Mouse (Mus musculus) megakaryocyte-erythroid progenitor cell, adult 5-6 weeks (primary cell): ENCODE results near the gene Gm3250. TPM values are rescaled to one million over a fixed set of nuclear protein-coding genes. Genes with fewer than 3 reads are reported as not detected.
"Not testable (repeated sequence)": the region's sequence is repeated elsewhere in the genome, so short reads cannot be mapped to it uniquely, and the experiment has no call there.

Source experiments
- ATAC-seq: replicated peaks from 2 replicates; pipeline ENCODE4 v1.8.0; 2016; ENCODE audit warnings: mild to moderate bottlenecking, inconsistent platforms; ENCODE audit not compliant: severe bottlenecking, poor library complexity, low FRiP score, low TSS enrichment
- total RNA-seq, 2 experiments: library from RNA; stranded (forward) in 1 of 2; stranded (reverse) in 1 of 2; fragments of 200-1000, 215-1000 nt in 1 of 2; fragments of >200 nt in 1 of 2; fragmentation: Nextera tagmentation in 1 of 2; gene quantifications; 2 replicates each; pipeline ENCODE4 v1.2.3; 2014 to 2017

Gene Gm3250
- total RNA-seq, 2 experiments from 2014 or later: not detected

- no peak for ATAC-seq
Measured at GRCm38 (mm10) chr10:77753448-77753847, 28.9 kb downstream of the Gm3250 start.

DNA sequence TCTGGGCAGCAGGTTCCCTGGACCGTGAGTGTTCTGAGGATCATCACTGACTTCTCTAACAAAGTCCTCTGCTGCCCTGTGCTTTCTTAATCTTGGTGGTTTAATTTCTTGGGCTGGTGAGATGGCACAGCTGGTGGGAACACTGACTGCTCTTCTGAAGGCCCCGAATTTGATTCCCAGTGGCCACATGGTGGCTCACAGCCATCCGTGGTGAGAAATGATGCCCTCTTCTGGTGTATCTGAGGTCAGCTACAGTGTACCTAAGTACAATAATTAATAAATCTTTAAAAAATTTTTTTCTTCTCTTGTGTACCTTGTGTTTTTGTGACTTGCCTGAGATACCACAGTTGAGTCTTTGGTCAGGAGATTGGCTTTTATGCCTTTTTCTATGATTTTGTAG, 30.0 kb downstream of the Gm3250 start:
- not testable (repeated sequence) for ATAC-seq

- not testable (repeated sequence) for ATAC-seq
Measured at GRCm38 (mm10) chr10:77751254-77751653, 31.1 kb downstream of the Gm3250 start, which contains the start of gene Gm9736. Gm9736 (minus strand) TSS chr10:77751354.

- ATAC-seq: not testable (repeated sequence)
Measured at GRCm38 (mm10) chr10:77750686-77751085, 31.7 kb downstream of the Gm3250 start.

DNA sequence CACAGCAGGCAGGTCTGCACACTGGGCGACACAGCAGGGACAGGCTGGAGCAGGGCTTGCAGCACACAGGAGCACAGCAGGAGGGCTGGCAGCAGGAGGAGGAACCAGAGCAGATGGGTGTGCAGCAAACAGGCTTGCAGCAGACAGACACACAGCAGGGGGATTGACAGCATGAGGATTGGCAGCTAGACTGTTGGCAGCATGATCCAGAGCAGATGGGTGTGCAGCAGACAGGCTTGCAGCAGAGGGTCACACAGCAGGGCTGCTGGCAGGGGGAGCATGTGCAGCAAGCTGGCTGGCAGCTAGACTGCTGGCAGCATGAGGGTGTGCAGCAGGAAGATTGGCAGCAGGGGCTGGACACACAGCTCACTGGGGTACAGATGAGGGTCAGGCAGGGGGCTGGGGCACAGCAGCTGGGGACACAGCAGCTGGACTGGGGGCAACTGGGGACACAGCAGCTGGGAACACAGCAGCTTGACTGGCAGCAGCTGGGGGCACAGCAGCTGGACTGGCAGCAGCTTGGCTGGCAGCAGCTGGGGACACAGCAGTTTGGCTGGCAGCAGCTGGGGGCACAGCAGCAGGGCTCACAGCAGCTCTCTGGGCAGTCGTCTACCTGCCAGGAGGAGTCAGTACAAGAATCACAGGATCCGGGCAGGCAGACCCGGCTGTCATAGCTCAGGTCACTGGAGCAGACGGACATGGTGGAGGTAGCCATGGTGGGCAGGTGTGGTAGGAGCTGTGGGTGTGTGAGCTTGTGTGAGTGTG, 40.2 kb downstream of the Gm3250 start, which contains the start of gene Gm18596:
TSS of gene Gm18596 (minus strand) at position 715 of the 765 bp plus-strand sequence.
- not testable (repeated sequence) for ATAC-seq

- ATAC-seq: no peak
Measured at GRCm38 (mm10) chr10:77738929-77739328, 43.4 kb downstream of the Gm3250 start.

- no peak for ATAC-seq
Measured at GRCm38 (mm10) chr10:77735928-77736327, 46.4 kb downstream of the Gm3250 start.

Other genes starting within 250 kb of the Gm3250 start
Only the 30 nearest of the 31 such genes appear.
- 31.7 and 48.4 TPM in 2 replicates for gene Pttg1ip, start 200.8 kb downstream of the Gm3250 start, total RNA-seq (2014; fragmentation: Nextera tagmentation)
- gene Pttg1ip, start 200.8 kb downstream of the Gm3250 start, total RNA-seq (2017): 36.3 and 37.6 TPM in 2 replicates
- 71.3 and 81.0 TPM in 2 replicates for gene Sumo3, start 176.4 kb downstream of the Gm3250 start, total RNA-seq (2014; fragmentation: Nextera tagmentation)
- 150 and 265 TPM in 2 replicates for gene Sumo3, start 176.4 kb downstream of the Gm3250 start, total RNA-seq (2017)
- not detected in 2 replicates for gene Gm49325, start 176.3 kb downstream of the Gm3250 start, total RNA-seq (2014; fragmentation: Nextera tagmentation)
- not detected in 2 replicates for gene Gm49325, start 176.3 kb downstream of the Gm3250 start, total RNA-seq (2017)
- 39.4 and 43.2 TPM in 2 replicates for gene Ube2g2, start 160.3 kb downstream of the Gm3250 start, total RNA-seq (2014; fragmentation: Nextera tagmentation)
- 48.1 and 50.7 TPM in 2 replicates for gene Ube2g2, start 160.3 kb downstream of the Gm3250 start, total RNA-seq (2017)
- gene Tspear, start 96.0 kb downstream of the Gm3250 start, total RNA-seq (2014; fragmentation: Nextera tagmentation): 0.22 TPM in 1 of 2 replicates, not detected in the other
- not detected in 2 replicates for gene Tspear, start 96.0 kb downstream of the Gm3250 start, total RNA-seq (2017)
- gene Gm19402, start 91.8 kb downstream of the Gm3250 start, total RNA-seq (2014; fragmentation: Nextera tagmentation): not detected in 2 replicates
- gene Gm19402, start 91.8 kb downstream of the Gm3250 start, total RNA-seq (2017): not detected in 2 replicates
- not detected in 2 replicates for gene Gm9508, start 85.3 kb downstream of the Gm3250 start, total RNA-seq (2014; fragmentation: Nextera tagmentation)
- gene Gm9508, start 85.3 kb downstream of the Gm3250 start, total RNA-seq (2017): not detected in 2 replicates
- gene Gm10272, start 75.9 kb downstream of the Gm3250 start, total RNA-seq (2014; fragmentation: Nextera tagmentation): not detected in 2 replicates
- not detected in 2 replicates for gene Gm10272, start 75.9 kb downstream of the Gm3250 start, total RNA-seq (2017)
- not detected in 2 replicates for gene Gm10024, start 71.1 kb downstream of the Gm3250 start, total RNA-seq (2014; fragmentation: Nextera tagmentation)
- gene Gm10024, start 71.1 kb downstream of the Gm3250 start, total RNA-seq (2017): not detected in 2 replicates
- gene Gm10142, start 66.7 kb downstream of the Gm3250 start, total RNA-seq (2014; fragmentation: Nextera tagmentation): not detected in 2 replicates
- gene Gm10142, start 66.7 kb downstream of the Gm3250 start, total RNA-seq (2017): not detected in 2 replicates
- gene Krtap12-1, start 61.9 kb downstream of the Gm3250 start, total RNA-seq (2014; fragmentation: Nextera tagmentation): not detected in 2 replicates
- not detected in 2 replicates for gene Krtap12-1, start 61.9 kb downstream of the Gm3250 start, total RNA-seq (2017)
- gene Gm10100, start 56.1 kb downstream of the Gm3250 start, total RNA-seq (2014; fragmentation: Nextera tagmentation): not detected in 2 replicates
- not detected in 2 replicates for gene Gm10100, start 56.1 kb downstream of the Gm3250 start, total RNA-seq (2017)
- gene Gm18596, start 39.9 kb downstream of the Gm3250 start, total RNA-seq (2014; fragmentation: Nextera tagmentation): not detected in 2 replicates
- gene Gm18596, start 39.9 kb downstream of the Gm3250 start, total RNA-seq (2017): not detected in 2 replicates
- gene Gm9736, start 31.2 kb downstream of the Gm3250 start, total RNA-seq (2014; fragmentation: Nextera tagmentation): not detected in 2 replicates
- not detected in 2 replicates for gene Gm9736, start 31.2 kb downstream of the Gm3250 start, total RNA-seq (2017)
- gene Gm3233, start 22.9 kb downstream of the Gm3250 start, total RNA-seq (2014; fragmentation: Nextera tagmentation): not detected in 2 replicates
- gene Gm3233, start 22.9 kb downstream of the Gm3250 start, total RNA-seq (2017): not detected in 2 replicates
- gene Gm3238, start 11.2 kb downstream of the Gm3250 start, total RNA-seq (2014; fragmentation: Nextera tagmentation): not detected in 2 replicates
- not detected in 2 replicates for gene Gm3238, start 11.2 kb downstream of the Gm3250 start, total RNA-seq (2017)
- not detected in 2 replicates for gene Gm7138, start 5.6 kb downstream of the Gm3250 start, total RNA-seq (2014; fragmentation: Nextera tagmentation)
- not detected in 2 replicates for gene Gm7138, start 5.6 kb downstream of the Gm3250 start, total RNA-seq (2017)
- not detected in 2 replicates for gene Gm7137, start 5.7 kb upstream of the Gm3250 start, total RNA-seq (2014; fragmentation: Nextera tagmentation)
- gene Gm7137, start 5.7 kb upstream of the Gm3250 start, total RNA-seq (2017): not detected in 2 replicates
- not detected in 2 replicates for gene Gm9639, start 12.5 kb upstream of the Gm3250 start, total RNA-seq (2014; fragmentation: Nextera tagmentation)
- gene Gm9639, start 12.5 kb upstream of the Gm3250 start, total RNA-seq (2017): not detected in 2 replicates
- not detected in 2 replicates for gene Gm19668, start 16.6 kb upstream of the Gm3250 start, total RNA-seq (2014; fragmentation: Nextera tagmentation)
- gene Gm19668, start 16.6 kb upstream of the Gm3250 start, total RNA-seq (2017): not detected in 2 replicates
- not detected in 2 replicates for gene Gm9507, start 29.3 kb upstream of the Gm3250 start, total RNA-seq (2014; fragmentation: Nextera tagmentation)
- not detected in 2 replicates for gene Gm9507, start 29.3 kb upstream of the Gm3250 start, total RNA-seq (2017)
- gene Gm2696, start 32.1 kb upstream of the Gm3250 start, total RNA-seq (2014; fragmentation: Nextera tagmentation): not detected in 2 replicates
- gene Gm2696, start 32.1 kb upstream of the Gm3250 start, total RNA-seq (2017): not detected in 2 replicates
- not detected in 2 replicates for gene Krtap10-4, start 44.6 kb upstream of the Gm3250 start, total RNA-seq (2014; fragmentation: Nextera tagmentation)
- gene Krtap10-4, start 44.6 kb upstream of the Gm3250 start, total RNA-seq (2017): not detected in 2 replicates
- not detected in 2 replicates for gene Krtap10-10, start 53.4 kb upstream of the Gm3250 start, total RNA-seq (2014; fragmentation: Nextera tagmentation)
- gene Krtap10-10, start 53.4 kb upstream of the Gm3250 start, total RNA-seq (2017): not detected in 2 replicates
- not detected in 2 replicates for gene Gm36176, start 64.3 kb upstream of the Gm3250 start, total RNA-seq (2014; fragmentation: Nextera tagmentation)
- gene Gm36176, start 64.3 kb upstream of the Gm3250 start, total RNA-seq (2017): not detected in 2 replicates
- not detected in 2 replicates for gene Gm10318, start 70.3 kb upstream of the Gm3250 start, total RNA-seq (2014; fragmentation: Nextera tagmentation)
- not detected in 2 replicates for gene Gm10318, start 70.3 kb upstream of the Gm3250 start, total RNA-seq (2017)
- not detected in 2 replicates for gene Gm3285, start 79.4 kb upstream of the Gm3250 start, total RNA-seq (2014; fragmentation: Nextera tagmentation)
- gene Gm3285, start 79.4 kb upstream of the Gm3250 start, total RNA-seq (2017): not detected in 2 replicates
- not detected in 2 replicates for gene Lrrc3, start 120.0 kb upstream of the Gm3250 start, total RNA-seq (2014; fragmentation: Nextera tagmentation)
- gene Lrrc3, start 120.0 kb upstream of the Gm3250 start, total RNA-seq (2017): not detected in 2 replicates
- 0.15 TPM in 1 of 2 replicates, not detected in the other for gene Trpm2, start 188.0 kb upstream of the Gm3250 start, total RNA-seq (2014; fragmentation: Nextera tagmentation)
- 0.23 TPM in 1 of 2 replicates, not detected in the other for gene Trpm2, start 188.0 kb upstream of the Gm3250 start, total RNA-seq (2017)
- gene 1810043G02Rik, start 196.0 kb upstream of the Gm3250 start, total RNA-seq (2014; fragmentation: Nextera tagmentation): 6.0 and 18.0 TPM in 2 replicates
- 5.2 and 10.6 TPM in 2 replicates for gene 1810043G02Rik, start 196.0 kb upstream of the Gm3250 start, total RNA-seq (2017)